Mouse (Mus musculus) heart, embryonic 12.5 days (tissue): ENCODE data around the gene Gm5891. TPM values are rescaled to one million over a fixed set of nuclear protein-coding genes. Genes with fewer than 3 reads are reported as not detected.
"Not testable (repeated sequence)": the region's sequence is repeated elsewhere in the genome, so short reads cannot be mapped to it uniquely, and the experiment has no call there.

ENCODE experiments used
- ATAC-seq: fragments of 200-750 bp; cut with Nextera tagmentation; 2 replicates; pipeline ENCODE4 v1.8.0; 2017; ENCODE audit warnings: moderate TSS enrichment, moderate library complexity; ENCODE audit not compliant: insufficient number of reproducible peaks, low FRiP score
- H3K27ac ChIP-seq: fragments of 300-500 bp; sonication (generic); 2 replicates; pipeline ENCODE4 v1.5.1; 2016; ENCODE audit warnings: mild to moderate bottlenecking, moderate library complexity; ENCODE audit not compliant: poor library complexity, severe bottlenecking
- H3K27me3 ChIP-seq: fragments of 300-500 bp; sonication (generic); replicated peaks from 2 replicates; pipeline ENCODE4 v1.6.1; 2016; ENCODE audit warnings: mild to moderate bottlenecking, moderate library complexity
- H3K36me3 ChIP-seq: fragments of 300-500 bp; sonication (generic); 2 replicates; pipeline ENCODE4 v1.6.1; 2016; ENCODE audit warnings: mild to moderate bottlenecking, moderate library complexity
- H3K4me1 ChIP-seq: fragments of 300-500 bp; sonication (generic); replicated peaks from 2 replicates; pipeline ENCODE4 v1.6.1; 2016; ENCODE audit warnings: mild to moderate bottlenecking
- H3K4me2 ChIP-seq: fragments of 300-500 bp; sonication (generic); 2 replicates; pipeline ENCODE4 v1.6.1; 2016; ENCODE audit warnings: mild to moderate bottlenecking, moderate library complexity
- H3K4me3 ChIP-seq: fragments of 300-500 bp; sonication (generic); 2 replicates; pipeline ENCODE4 v1.5.1; 2016; ENCODE audit warnings: mild to moderate bottlenecking
- H3K9ac ChIP-seq: fragments of 300-500 bp; sonication (generic); 2 replicates; pipeline ENCODE4 v1.6.1; 2016; ENCODE audit warnings: mild to moderate bottlenecking, moderate library complexity
- H3K9me3 ChIP-seq: fragments of 300-500 bp; sonication (generic); replicated peaks from 2 replicates; pipeline ENCODE4 v1.6.1; 2016; ENCODE audit warnings: mild to moderate bottlenecking, moderate library complexity
- WGBS: fragments of 180-500 bp; shearing (Covaris S2); methylation state at CpG from one replicate; pipeline ENCODE4 v1.1.7; 2016; 5-methylcytosine and 5-hydroxymethylcytosine counted together
- polyA plus RNA-seq: library from polyadenylated mRNA; unstranded; fragments of >200 nt; fragmentation: Nextera tagmentation; extraction: Ambion mirVana; gene quantifications from 2 replicates; pipeline ENCODE4 v1.2.1, GENCODE M21; 2016

The Gm5891 gene
- polyA plus RNA-seq, result not detected in 2 replicates

- not testable (repeated sequence) for H3K9ac ChIP-seq, H3K27me3 ChIP-seq, H3K27ac ChIP-seq, H3K4me3 ChIP-seq, H3K36me3 ChIP-seq, ATAC-seq, H3K4me1 ChIP-seq, H3K4me2 ChIP-seq, H3K9me3 ChIP-seq
- no CpG with 5 or more reads among the region's 1 CpGs for WGBS
These were observed at the start of gene Gm5891 for GRCm38 (mm10) chr7:21921191-21921590. Gm5891 (minus strand) TSS chr7:21921291.

Other genes with a start within 250 kb of the Gm5891 start
- gene Gm4175, start 159.8 kb downstream of the Gm5891 start, polyA plus RNA-seq, result not detected in 2 replicates
- not detected in 2 replicates for gene Gm4177, start 124.6 kb downstream of the Gm5891 start, polyA plus RNA-seq
- gene Vmn1r135, start 88.9 kb downstream of the Gm5891 start, polyA plus RNA-seq, result not detected in 2 replicates
- not detected in 2 replicates for gene Gm5725, start 77.0 kb downstream of the Gm5891 start, polyA plus RNA-seq
- gene Vmn1r137, start 73.3 kb upstream of the Gm5891 start, polyA plus RNA-seq, result not detected in 2 replicates
- gene Vmn1r138, start 107.6 kb upstream of the Gm5891 start, polyA plus RNA-seq, result not detected in 2 replicates
- not detected in 2 replicates for gene Gm6176, start 135.0 kb upstream of the Gm5891 start, polyA plus RNA-seq
- not detected in 2 replicates for gene Vmn1r139, start 147.8 kb upstream of the Gm5891 start, polyA plus RNA-seq
- not detected in 2 replicates for gene Gm16451, start 197.0 kb upstream of the Gm5891 start, polyA plus RNA-seq
- gene Gm10666, start 213.4 kb upstream of the Gm5891 start, polyA plus RNA-seq, result not detected in 2 replicates
- not detected in 2 replicates for gene Vmn1r142, start 242.7 kb upstream of the Gm5891 start, polyA plus RNA-seq